Mouse (Mus musculus) lung, postnatal 10 days (tissue): ENCODE results near the gene Ear6.
"Not testable (repeated sequence)": the region's sequence is repeated elsewhere in the genome, so short reads cannot be mapped to it uniquely, and the experiment has no call there.

Experiments used
- DNase-seq: peaks from one replicate; pipeline ENCODE4 v3.0.0; 2021

The Ear6 gene

GRCm38 (mm10) chr14:51853399-51853798, at the start of gene Ear6:
Gene Ear6 (plus strand): TSS chr14:51853699.
- DNase-seq, result no peak

- no peak for DNase-seq
Measured at GRCm38 (mm10) chr14:51826625-51827024, 26.9 kb upstream of the Ear6 start.

GRCm38 (mm10) chr14:51827842-51828241, 25.7 kb upstream of the Ear6 start:
- DNase-seq, result not testable (repeated sequence)

- no peak for DNase-seq
Measured at GRCm38 (mm10) chr14:51829188-51829587, 24.3 kb upstream of the Ear6 start.

GRCm38 (mm10) chr14:51838480-51838879, 15.0 kb upstream of the Ear6 start:
- DNase-seq, result not testable (repeated sequence)

GRCm38 (mm10) chr14:51842250-51842649, 11.2 kb upstream of the Ear6 start:
- no peak for DNase-seq

- DNase-seq, result no peak
Measured at GRCm38 (mm10) chr14:51842781-51843180, 10.7 kb upstream of the Ear6 start.

- DNase-seq, result no peak
Measured at GRCm38 (mm10) chr14:51843882-51844281, 9.6 kb upstream of the Ear6 start.

- no peak for DNase-seq
Measured at GRCm38 (mm10) chr14:51846566-51846965, 6.9 kb upstream of the Ear6 start.

GRCm38 (mm10) chr14:51851006-51851405, 2.5 kb upstream of the Ear6 start:
- not testable (repeated sequence) for DNase-seq

- not testable (repeated sequence) for DNase-seq
Measured at GRCm38 (mm10) chr14:51855280-51855679, 1.8 kb downstream of the Ear6 start.

- peak; percentile 11 for DNase-seq
Measured at GRCm38 (mm10) chr14:51863603-51864002, 10.1 kb downstream of the Ear6 start.

- DNase-seq, result no peak
Measured at GRCm38 (mm10) chr14:51870756-51871155, 17.3 kb downstream of the Ear6 start.

- no peak for DNase-seq
Measured at GRCm38 (mm10) chr14:51871741-51872140, 18.2 kb downstream of the Ear6 start.

- no peak for DNase-seq
Measured at GRCm38 (mm10) chr14:51877517-51877916, 24.0 kb downstream of the Ear6 start.

- peak; percentile 92 for DNase-seq
Measured at GRCm38 (mm10) chr14:51883527-51884030, 30.1 kb downstream of the Ear6 start.

- DNase-seq, result no peak
Measured at GRCm38 (mm10) chr14:51884031-51884544, 30.6 kb downstream of the Ear6 start.

GRCm38 (mm10) chr14:51884598-51885331, 31.3 kb downstream of the Ear6 start, which contains the start of gene Mettl17:
Gene Mettl17 (plus strand): TSS chr14:51884842.
- peak; percentile 99 for DNase-seq

- DNase-seq, result no peak
Measured at GRCm38 (mm10) chr14:51886051-51886450, 32.6 kb downstream of the Ear6 start.

- no peak for DNase-seq
Measured at GRCm38 (mm10) chr14:51889833-51890232, 36.3 kb downstream of the Ear6 start.

GRCm38 (mm10) chr14:51892191-51892939, 38.9 kb downstream of the Ear6 start, which contains the start of gene Slc39a2:
Gene Slc39a2 (plus strand): TSS chr14:51892889.
- DNase-seq, result no peak

GRCm38 (mm10) chr14:51893094-51893794, 39.7 kb downstream of the Ear6 start:
- DNase-seq, result peak; percentile 70

GRCm38 (mm10) chr14:51893809-51894208, 40.3 kb downstream of the Ear6 start:
- no peak for DNase-seq
